Mouse (Mus musculus): ENCODE data around the gene Sap18. TPM values are rescaled to one million over a fixed set of nuclear protein-coding genes. Genes with fewer than 3 reads are reported as not detected.

Sap18 gene
- polyA plus RNA-seq, 1 experiment, result 13.7 TPM

Other genes starting within 250 kb of the Sap18 start
- 30.7 and 32.2 TPM in 2 replicates for gene Eef1akmt1, start 226.6 kb upstream of the Sap18 start, polyA plus RNA-seq (2012; ENCODE audit: insufficient read depth, insufficient read length, missing spikeins)
- 8.8 and 8.9 TPM in 2 replicates for gene Xpo4, start 132.8 kb upstream of the Sap18 start, polyA plus RNA-seq (2012; ENCODE audit: insufficient read depth, insufficient read length, missing spikeins)
- gene Gm49361, start 52.1 kb upstream of the Sap18 start, polyA plus RNA-seq (2012; ENCODE audit: insufficient read depth, insufficient read length, missing spikeins), result not detected in 2 replicates
- 22.4 and 27.6 TPM in 2 replicates for gene Lats2, start 39.8 kb upstream of the Sap18 start, polyA plus RNA-seq (2012; ENCODE audit: insufficient read depth, insufficient read length, missing spikeins)
- gene Ska3, start 28.0 kb downstream of the Sap18 start, polyA plus RNA-seq (2012; ENCODE audit: insufficient read depth, insufficient read length, missing spikeins), result 12.0 and 13.3 TPM in 2 replicates
- gene Mrpl57, start 28.1 kb downstream of the Sap18 start, polyA plus RNA-seq (2012; ENCODE audit: insufficient read depth, insufficient read length, missing spikeins), result 53.4 and 65.6 TPM in 2 replicates
- gene Zdhhc20, start 92.1 kb downstream of the Sap18 start, polyA plus RNA-seq (2012; ENCODE audit: insufficient read depth, insufficient read length, missing spikeins), result 52.4 and 58.7 TPM in 2 replicates
- 48.2 and 52.2 TPM in 2 replicates for gene Micu2, start 201.1 kb downstream of the Sap18 start, polyA plus RNA-seq (2012; ENCODE audit: insufficient read depth, insufficient read length, missing spikeins)